Mouse (Mus musculus) lung, postnatal 25 days (tissue): Measurements from ENCODE around the gene Plxdc1.

ENCODE experiments used
- DNase-seq: peaks from one replicate; pipeline ENCODE4 v3.0.0; 2022; ENCODE audit warnings: low spot score

Gene Plxdc1

DNA sequence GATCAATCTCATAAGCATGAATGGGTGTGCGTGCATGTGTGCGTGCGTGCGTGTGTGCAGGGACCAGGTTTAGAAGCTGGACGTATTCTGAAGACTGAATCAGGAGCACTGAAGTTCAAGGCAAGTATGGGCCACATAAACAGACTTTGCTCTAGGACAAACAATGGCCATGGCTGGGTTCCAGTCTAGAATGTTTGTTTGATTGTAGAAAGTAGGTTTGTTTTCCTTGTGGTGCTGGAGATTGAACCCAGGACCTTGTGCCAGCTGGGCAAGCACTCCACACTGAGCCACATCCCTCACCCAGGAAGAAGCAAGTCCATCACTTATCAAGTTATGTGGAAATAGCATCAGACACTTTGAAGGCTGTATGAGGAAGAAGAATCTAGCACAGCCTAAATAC lies 29.9 kb upstream of the Plxdc1 start:
- DNase-seq: no peak

DNA sequence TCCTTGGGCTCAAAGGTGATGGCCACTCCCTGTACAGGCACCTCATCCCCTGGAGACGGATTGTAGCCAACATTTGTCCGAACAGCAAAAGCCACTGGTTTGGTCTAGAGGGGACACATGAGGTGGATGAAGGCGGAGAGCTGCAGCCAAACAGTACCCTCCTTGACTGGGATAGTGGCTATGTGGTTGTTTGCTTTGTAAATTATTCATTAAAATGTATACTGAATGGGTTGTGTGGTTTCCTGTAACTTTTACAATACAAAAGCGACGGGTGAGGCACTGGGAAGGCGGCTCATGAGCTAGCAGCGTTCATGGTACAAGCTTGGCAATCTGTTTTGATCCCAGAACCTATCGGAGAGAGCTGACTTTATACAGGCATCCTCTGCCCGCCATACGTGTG lies 26.6 kb upstream of the Plxdc1 start:
- DNase-seq: no peak

DNA sequence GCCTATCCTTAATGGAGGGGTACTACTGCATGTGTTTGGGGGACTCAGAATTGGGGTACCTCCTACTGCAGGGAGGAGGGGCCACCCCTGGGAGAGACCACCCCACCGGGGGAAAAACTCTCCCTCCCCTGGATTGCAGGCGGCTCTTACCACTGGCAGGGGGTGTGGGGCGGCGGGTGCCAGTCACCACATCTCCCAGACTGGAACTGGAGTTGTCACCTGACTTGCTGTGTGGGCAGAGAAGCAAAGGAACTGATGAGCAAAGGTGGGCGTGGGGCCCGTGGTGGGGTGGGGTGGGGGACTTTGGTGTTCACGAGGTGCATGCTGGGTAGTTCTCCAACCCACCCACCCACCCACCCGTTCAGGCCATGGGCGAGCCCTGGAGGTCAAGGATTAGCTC lies 25.5 kb upstream of the Plxdc1 start:
- DNase-seq: no peak

DNA sequence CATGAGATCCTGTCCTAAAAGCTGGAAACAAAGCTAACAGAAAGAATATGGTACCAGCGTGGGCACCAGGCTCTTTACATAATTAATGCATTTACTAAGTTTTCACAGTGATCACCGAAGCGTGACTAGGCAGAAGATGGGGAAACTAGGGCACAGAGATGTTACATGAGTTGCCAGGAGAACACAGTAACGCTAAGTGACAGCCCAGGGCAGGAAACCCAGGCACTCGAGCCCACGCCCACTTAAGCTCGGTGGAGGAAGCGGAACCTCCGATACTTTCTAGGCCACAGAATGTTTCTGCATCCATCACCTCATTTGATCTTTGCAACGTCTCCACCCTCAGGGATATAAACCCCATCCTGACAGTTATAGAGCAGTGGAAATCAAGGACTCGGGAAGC lies 21.8 kb upstream of the Plxdc1 start:
- no peak for DNase-seq

DNA sequence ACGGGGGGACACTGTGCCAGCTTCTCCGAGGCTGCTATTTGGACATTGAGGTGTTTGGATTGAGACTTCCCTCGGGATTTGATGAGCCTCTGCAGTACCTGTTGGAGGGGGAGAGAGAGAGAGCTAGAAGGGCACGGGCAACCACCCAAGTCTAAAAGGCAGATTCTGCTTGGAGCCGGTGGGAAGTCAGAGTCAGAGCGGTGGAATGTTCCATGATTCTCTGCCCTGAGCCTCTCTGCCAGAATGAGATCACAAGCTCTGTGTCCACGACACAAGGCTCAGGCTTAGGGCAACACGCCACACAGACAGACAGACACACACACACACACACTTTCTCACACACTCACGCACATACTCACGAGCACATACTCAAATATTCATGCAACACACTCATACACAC lies 19.4 kb upstream of the Plxdc1 start:
- no peak for DNase-seq

DNA sequence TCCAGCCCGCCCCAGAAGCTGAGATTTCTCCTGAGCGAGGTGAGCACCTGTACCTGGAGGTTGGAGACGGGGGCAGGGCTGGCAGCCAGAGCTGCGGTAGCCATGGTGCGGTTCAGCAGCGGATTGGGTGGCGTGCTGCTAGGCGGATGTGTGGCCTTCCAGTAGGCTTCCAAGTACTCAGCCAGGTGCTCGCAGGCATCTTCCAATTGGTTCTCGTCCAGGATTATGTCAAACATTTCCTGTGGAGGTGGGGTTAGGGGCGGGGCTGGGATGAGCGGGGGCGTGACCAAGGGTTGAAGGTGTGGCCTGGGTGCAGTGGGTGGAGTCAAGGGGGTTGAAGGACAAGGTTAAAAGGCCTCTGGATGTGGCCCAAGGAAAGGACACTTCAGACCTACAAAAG lies 18.8 kb upstream of the Plxdc1 start:
- DNase-seq: no peak

DNA sequence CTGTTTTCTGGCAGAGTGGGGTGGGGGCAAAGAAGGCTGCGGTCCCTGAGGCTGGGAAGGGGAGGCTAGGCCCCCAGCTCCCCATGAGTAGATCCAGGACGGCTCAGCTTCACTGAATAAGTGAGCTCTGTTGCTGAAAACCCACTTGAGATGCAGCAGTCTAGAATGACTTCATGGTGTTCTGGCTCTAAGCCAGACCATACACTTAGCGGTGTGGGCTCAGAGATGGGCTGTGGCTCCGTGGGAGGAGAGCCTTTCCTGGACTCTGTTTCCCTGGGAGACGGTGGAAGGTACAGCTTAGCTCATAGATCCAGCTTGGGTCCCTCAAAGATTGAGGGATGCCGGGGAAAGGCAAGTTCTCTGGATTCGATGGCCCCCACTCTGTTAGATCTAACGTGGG lies 17.9 kb upstream of the Plxdc1 start:
- DNase-seq: no peak

DNA sequence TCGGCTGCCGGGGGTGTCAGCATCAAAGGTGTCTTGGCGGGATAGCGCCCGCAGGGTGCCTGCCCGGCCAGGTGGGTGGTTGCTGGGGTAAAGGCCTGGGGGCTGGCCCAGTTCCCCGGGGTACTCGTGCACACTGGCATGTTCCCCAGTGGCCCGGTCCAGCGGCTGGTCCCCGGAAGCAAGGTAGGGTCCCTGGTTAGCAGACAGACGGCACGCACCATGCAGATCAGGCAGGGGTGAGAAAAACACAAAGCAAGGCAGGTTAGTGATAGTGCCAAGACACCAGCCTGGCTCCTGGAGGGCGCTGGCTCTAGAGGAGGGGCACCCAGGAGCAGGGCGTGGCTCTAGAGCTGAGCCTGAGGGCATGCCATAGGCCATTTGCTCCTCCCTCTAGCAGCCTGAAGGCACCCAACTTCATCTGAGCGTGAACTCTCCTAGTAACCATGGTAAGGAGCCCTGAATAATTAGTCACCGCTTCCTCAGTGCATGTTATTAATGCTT lies 17.0 kb upstream of the Plxdc1 start:
- no peak for DNase-seq

DNA sequence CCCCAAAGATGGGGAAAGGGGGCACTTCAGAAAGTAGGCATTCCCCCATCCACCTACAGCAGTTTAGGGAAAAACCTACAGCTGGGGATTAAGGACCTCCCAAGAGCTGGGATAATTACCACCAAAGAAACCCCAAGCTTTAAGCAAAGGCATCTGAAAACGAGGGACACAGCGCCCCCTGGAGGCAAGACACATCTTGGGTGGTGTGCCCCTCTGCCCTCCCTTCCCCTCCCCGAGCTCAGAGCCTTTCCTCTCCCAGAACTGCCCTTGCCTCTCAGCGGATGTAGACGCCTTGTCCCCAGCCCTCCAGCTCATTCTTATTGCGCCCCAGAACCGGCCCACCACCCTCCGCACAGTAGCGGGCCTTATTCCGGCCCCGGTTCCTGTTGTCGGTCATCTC lies 16.4 kb upstream of the Plxdc1 start:
- peak; percentile 82 for DNase-seq

DNA sequence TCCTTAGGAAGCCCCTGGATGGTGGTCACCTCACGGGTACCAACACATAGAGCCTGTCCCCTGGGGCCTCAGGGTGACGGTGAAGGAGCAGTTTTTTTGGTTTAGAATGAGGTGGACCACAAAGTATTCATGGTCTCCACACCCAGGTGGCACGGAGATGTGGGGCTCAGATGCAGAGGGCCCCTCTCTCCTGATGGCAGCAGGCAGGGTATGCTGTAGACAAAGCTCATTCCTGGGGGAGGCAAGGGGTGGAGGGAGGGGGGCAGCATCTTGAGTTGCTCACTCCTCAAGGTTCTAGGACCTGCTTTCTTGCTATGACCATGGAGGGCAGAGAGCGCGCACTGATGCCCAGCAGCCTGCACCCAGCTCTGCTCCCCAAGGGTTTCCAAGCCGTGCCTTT lies 15.7 kb upstream of the Plxdc1 start:
- DNase-seq: no peak

DNA sequence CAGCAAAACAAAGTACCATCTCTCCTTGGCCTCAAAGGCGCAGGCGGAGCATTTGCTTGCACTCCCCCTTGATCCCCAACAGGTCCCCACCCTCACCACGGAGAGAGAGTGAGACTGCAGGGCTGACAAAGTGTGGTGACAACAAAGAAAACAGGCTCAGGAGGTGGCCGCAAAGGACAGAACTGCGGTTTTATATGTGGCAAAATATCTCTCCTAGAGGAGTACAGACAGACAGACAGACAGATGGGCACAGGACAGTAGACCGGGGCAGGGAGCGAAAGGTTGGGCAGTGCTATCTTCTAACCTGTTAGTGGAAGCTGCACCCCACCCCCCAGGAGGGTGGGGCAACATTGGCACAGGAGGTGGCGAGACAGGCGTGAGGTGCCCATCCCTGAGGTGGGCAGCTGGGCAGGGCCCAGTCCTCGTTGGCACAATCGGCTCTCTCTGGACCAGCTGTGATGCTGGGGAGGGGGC lies 15.1 kb upstream of the Plxdc1 start:
- DNase-seq: no peak

DNA sequence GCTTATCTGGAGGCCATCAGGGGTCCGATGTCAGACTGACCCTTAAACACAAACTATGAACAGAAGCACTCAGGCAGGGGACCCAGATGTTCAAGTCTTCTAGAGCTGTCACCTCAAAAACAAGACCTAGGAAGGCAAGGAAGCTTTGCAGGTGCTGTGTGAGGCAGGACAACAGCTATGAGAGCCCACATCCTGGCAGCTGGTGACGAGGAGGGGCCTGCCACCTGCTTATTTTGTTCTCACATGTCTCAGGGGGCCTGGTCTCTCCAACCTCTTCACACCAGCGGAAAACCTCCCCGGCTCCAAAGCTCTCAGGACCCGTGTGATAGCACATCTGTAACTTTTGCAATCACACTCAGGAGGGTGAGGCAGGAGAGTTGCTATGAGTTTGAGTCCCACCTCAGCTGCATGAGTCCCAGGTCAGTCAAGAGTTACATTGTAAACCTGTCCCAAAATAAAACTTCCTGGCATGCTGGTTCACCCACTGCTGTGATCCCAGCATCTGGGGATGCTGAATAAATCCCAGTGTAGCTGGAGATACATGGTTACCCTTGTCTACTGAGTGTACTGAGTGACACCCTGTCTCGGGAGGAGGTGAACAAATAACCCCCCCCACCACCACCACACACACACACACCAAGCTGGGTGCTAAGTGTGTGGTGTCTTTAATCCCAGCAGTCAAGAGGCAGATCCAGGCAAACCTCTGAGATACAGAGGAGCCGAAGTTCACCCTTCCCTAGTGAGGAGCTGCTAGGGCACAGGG lies 14.3 kb upstream of the Plxdc1 start:
- DNase-seq: peak; percentile 61

DNA sequence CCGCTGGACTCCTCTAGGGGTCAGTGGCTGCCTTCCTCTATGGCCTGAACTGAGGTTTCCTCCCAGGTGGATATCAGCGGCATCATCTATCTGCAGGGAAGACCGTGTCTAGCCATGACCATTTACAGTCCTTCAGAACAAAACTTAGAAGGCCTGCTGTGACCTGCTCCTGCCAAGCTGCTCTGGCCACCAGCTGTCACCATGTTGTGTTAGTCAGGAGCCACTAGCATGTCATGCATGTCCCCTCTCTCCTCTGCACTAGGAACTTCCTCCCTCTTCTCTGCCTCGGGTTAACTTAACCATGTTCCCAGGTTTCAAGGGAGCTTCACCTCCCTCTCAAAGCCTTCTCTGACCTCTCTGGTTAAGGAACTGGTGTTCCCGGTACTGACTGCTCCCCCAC lies 13.5 kb upstream of the Plxdc1 start:
- no peak for DNase-seq

DNA sequence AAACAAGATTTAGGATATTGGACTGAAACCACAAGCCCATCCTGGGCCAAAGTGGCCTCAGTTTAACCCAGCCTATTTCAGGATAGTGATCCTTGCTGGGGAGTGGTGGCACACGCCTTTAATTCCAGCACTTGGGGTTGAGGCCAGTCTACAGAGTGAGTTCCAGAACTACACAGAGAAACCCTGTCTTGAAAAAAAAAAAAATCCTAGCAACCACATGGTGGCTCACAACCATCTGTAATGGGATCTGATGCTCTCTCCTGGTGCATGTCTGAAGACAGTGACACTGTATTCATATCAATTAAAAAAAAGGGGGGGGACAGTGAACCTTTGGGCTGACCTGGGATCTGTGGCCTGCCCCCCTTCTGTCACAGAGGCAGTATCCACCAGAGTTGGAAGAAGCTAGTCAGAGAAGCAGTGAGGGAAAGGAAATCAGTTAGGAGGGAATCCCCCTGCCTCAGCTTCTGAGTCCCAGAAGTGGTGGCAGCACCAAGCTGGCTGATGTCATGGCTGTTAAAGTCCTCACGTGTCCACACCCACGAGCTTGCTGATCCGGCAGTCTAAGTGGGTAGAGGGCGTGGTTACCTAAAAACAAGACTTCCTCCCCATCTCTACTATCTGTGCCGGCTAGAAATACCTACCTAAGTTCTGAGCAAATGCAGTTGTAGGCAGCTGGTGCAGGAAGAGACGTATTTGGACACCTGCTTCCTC lies 12.8 kb upstream of the Plxdc1 start:
- DNase-seq: peak; percentile 59

DNA sequence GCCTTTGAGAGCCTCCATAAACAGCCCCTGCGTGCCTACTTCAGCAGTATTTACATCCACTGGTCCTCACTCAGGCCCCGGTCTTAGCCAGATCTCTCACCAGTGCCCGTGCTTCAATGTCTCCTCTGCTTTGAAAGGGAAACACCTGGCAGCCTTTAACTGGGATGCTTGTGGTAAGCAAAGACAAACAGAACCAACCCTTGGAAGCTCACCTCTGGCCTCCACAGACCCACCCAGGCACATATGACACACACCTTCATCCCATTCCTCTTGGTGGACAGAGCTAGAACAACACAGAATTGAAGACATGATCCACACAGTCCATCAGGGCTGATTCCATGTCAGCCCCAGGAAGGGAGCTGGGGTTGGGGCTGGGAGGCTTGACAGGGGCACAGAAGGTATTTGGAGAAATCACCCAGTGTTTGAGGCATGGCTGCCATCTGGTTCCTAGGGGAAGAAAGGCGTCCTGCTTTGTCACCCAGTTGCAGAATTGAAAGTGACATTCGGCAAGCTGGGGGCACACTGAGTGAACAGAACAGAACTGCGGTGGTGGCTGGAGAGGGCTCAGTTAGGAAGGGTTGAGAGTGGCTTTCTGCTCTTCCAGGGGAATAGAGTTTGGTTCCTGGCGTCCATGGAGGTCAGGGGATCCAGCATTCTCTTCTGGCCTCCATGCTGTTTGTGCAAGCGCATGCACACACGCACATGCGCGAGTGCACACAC lies 12.0 kb upstream of the Plxdc1 start:
- DNase-seq: no peak

DNA sequence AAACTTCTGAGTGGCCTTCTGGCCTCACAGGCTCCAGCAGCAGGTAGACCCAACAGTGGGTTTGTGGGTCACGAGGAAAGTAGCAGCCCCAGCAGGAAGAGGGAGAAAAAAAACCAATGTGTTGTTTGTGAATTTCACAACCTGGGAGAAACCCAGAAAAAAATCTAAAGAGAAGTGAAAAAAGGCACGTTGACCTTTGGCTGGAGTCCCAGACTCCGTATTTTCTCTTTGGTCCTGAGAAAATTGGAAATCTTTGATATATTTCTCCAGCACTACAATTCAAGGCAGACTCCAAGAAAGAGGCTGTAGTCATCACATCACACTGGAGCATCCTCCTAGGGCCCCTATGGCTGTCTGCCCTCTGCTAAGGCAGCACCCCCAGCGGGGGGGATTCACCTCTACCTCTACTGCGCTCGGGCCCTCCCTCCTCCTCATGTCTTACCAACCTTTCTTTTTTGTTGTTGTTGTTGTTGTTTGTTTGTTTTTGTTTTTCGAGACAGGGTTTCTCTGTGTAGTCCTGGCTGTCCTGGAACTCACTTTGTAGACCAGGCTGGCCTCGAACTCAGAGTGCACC lies 11.2 kb upstream of the Plxdc1 start:
- no peak for DNase-seq

DNA sequence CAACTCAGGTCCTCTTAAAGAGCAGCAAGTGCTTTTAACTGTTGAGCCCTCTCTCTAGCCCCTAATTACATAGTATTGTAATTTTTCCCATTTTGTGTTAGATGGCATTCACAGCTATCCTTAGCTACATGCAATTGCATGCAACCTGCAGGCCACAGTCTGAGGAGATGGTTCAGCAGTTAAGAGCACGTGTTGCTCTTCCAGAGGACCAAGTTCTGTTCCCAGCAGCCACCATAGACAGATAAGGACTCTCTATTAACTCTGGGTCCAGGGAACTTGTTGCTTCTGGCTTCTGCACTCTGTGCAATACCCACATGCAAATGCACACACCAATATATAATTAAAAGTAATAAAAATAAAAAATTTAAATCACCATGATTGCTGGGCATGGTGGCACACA lies 10.4 kb upstream of the Plxdc1 start:
- no peak for DNase-seq

DNA sequence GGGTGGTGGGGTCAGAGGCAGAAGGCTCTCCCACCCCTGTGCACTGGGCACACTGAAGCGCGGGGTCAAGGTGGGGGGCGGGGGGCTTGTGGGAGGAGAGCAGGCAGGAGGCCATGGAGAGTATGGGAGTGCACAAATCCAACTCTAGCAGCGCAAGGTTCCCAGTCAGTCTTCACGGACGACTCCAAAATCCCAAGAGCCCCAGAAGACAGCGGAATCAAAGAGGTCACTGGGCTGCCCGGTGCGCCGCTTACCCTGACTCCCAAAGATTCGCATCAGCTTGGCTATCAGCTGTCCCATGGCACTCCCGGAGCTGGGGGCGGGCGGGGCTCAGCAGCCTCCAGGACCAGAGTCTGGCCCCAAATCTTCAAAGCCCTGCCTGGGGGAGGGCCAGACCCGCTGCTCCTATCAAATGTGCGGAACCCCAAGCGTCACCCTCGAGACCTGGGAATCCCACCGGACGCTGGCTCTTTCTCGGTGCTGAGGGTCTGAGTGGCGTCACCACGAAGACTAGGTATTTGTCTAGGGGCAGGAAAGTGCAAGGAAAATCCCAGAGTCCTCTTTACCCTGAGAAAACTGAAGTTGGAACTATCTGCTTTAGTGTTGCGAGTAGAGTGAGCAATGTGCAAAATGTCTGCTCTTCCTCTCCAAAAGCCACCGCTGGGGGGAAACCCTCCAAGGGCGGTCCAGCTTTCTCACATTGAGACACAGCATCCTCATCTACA lies 9.5 kb upstream of the Plxdc1 start, which contains the start of gene Arl5c:
Arl5c (minus strand) TSS at position 618 of the 725 bp plus-strand sequence.
- no peak for DNase-seq

DNA sequence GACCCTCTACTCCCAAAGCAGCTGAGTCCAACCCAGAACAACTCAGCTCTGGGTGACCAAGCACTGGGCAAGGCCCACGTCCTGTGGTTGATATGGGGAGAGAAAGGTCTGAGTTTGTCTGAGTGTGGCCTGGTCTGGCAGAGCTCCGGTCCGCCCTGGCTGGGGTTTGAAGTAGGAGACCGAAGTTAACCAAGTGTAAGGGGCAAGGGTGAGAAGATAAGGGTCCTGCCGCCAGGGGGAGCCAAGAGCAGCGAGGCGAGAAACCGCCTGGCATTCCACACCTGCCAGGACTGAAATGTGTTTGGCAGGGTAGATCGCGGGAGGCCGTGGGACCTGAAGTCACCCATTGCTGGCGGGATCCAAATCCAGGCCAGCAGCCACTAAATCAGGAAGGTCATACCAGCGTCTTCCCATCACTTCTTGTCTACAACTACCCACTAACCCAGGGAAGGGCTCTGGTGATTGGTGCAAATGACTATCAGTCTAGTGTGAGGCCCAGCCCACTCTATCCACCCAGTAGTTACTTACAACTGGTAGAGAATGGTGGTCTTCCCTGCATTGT lies 8.4 kb upstream of the Plxdc1 start:
- DNase-seq: peak; percentile 87

DNA sequence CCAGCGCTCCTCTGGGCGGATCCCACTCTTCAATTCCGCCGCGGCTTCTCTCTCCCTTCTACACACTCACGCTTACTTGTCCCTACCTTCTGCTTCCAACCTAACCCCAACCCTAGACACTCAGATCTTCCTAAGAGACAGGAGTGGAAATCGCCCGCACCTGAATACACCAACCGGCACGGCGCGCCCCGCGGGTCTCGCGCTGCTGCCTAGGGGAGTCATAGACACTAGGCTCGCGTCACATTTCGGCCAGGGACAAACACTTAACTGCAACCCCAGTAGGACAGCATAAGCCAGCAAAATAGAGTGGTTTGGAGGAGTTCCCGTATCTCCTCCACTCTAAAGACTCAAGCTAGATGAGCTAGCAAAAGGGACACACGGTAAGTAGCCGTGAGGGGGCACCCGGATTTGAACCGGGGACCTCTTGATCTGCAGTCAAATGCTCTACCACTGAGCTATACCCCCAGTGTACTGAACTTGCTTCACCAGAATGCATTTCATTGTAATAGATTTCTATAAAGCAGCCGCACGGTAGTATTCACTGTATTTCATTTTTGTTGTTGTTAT lies 2.4 kb upstream of the Plxdc1 start:
- peak; percentile 93 for DNase-seq
